Mouse (Mus musculus) heart, adult 2 months (tissue): ENCODE results near the gene Rps6ka3.

Experiments used
- CTCF ChIP-seq: fragments of 200-600 bp; IDR thresholded peaks from 2 replicates; pipeline ENCODE4 v1.8.1; 2022; ENCODE audit warnings: antibody characterized with exemption, mild to moderate bottlenecking, moderate library complexity
- EP300 ChIP-seq: fragments of 200-500 bp; IDR thresholded peaks from 2 replicates; pipeline ENCODE4 v1.6.1; 2011; ENCODE audit warnings: low read depth, low read length, control low read depth; ENCODE audit not compliant: insufficient read depth
- POLR2A ChIP-seq: fragments of 200-500 bp; IDR thresholded peaks from 2 replicates; pipeline ENCODE4 v1.6.1; 2011; ENCODE audit warnings: mild to moderate bottlenecking, low read depth, low read length, control low read depth; ENCODE audit not compliant: insufficient read depth

- TF ChIP-seq POLR2A (no peak), CTCF (no peak), EP300 (no peak)
Observed at GRCm38 (mm10) chrX:159388953-159389352, 178.8 kb downstream of the Rps6ka3 start.
